Mouse (Mus musculus): ENCODE measurements around the gene Cysrt1. TPM values are rescaled to one million over a fixed set of nuclear protein-coding genes. Genes with fewer than 3 reads are reported as not detected.
A peak's percentile ranks its signal among the peaks of the same experiment; 100 is the strongest.

The Cysrt1 gene
- total RNA-seq, 2 experiments from 2014 or later = not detected

GRCm38 (mm10) chr2:25238106-25238505 is 4.1 kb downstream of the Cysrt1 start:
- DNase-seq (ENCODE audit: low spot score in 2 of 2) = no peak

DNA sequence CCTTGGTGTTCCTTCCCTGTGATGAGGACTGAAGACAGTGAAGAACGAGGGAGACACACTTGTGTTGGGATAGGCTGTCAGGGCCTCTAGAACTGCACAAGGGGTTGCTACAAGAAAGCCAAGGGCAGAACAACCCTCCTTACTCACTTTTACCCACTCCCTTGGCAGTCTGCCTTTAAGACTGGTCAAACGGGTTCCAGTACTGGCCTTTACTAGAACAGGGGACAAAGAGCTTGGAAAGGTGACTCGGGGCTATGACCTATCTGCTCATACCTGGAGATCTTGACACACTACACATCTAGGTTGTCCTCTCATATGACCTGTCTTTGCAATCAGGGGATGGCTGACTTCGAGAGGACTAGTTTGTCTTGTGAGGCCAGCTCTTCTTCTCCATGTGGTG is 4.7 kb downstream of the Cysrt1 start:
- DNase-seq (ENCODE audit: low spot score in 2 of 2) = no peak

GRCm38 (mm10) chr2:25236614-25237013 is 5.6 kb downstream of the Cysrt1 start, which contains the start of gene Rnf224:
Gene Rnf224 (minus strand): TSS chr2:25236787.
- DNase-seq (ENCODE audit: low spot score in 2 of 2) = no peak

DNA sequence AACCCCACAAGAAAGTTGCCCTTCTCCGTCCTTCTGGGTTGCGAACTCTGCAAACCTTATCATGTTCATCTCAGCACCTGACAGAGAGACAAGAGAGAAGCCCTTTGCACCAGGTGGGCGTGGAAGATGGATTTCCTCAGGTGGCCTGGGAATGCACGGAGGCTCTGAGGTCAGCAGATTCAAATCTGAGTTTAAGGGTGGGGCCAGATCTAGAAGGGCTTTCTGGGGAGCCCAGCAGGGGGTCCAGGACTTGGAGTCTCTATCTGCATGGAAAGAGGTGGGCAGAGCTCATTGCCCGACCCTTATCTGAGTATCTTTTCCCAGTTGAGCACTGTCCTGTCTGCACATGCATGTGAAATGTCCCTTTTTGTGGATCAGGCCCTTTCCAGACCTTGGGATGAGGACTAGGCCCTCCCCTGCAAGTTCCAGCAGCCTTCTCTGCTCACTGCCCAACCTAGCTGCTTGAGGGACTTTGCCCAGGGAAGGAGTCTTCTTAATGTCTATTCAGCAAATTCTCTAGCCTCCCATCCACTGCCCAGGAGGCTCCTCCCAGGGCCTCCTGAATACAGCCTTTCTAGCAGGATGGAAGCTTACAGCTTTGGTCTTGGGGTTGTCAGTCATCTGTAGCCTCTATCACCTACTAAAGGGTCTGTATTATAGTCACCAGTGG is 7.6 kb downstream of the Cysrt1 start:
- no peak for DNase-seq (ENCODE audit: low spot score in 2 of 2)

- no peak for DNase-seq (ENCODE audit: low spot score in 2 of 2)
Observed at GRCm38 (mm10) chr2:25234050-25234449, 8.2 kb downstream of the Cysrt1 start, which contains the start of gene Slc34a3. Gene Slc34a3 (minus strand): TSS chr2:25234364.

GRCm38 (mm10) chr2:25233421-25233820 is 8.8 kb downstream of the Cysrt1 start:
- DNase-seq (ENCODE audit: low spot score in 2 of 2) = no peak

- DNase-seq (ENCODE audit: low spot score in 2 of 2) = no peak
Observed at GRCm38 (mm10) chr2:25231038-25231437, 11.2 kb downstream of the Cysrt1 start.

DNA sequence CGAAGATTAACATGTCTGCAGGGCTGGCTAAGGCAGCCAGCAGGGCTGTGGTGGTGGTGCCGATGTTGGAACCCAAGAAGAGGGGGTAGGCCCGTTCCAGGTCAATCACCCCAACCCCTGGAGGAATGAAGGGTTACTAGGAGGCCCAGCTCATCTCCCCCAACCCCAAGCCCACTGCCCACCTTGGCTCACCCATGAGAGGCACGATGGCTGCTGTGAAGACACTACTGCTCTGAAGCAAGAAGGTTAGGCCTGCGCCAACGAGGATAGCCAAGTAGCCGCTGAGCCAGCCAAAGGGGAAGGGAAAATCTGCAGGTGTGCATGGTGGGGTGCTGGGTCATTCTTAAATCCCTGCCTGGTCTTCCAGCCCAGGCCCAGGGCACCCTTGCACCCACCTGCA is 11.7 kb downstream of the Cysrt1 start:
- DNase-seq (ENCODE audit: low spot score in 2 of 2) = no peak

DNA sequence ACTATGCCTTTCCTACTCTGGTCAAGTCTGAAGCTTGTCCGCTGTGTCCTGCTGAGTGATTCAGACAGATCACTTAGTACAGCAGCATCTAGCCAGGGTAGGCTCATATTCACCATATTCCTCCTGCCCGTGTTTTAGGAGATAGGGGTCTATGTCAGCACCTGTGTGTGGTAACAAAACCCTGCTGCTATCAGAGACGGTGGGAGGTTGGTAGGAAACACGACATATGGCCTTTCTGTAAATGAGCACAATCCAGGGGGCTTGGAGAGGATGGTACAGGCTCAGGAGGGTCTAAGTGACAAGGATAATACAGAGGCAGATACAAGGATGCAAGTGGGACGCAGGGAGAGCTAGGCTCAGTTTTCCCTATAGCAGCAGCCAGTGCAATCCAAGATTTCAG is 12.7 kb downstream of the Cysrt1 start:
- no peak for DNase-seq (ENCODE audit: low spot score in 2 of 2)

DNA sequence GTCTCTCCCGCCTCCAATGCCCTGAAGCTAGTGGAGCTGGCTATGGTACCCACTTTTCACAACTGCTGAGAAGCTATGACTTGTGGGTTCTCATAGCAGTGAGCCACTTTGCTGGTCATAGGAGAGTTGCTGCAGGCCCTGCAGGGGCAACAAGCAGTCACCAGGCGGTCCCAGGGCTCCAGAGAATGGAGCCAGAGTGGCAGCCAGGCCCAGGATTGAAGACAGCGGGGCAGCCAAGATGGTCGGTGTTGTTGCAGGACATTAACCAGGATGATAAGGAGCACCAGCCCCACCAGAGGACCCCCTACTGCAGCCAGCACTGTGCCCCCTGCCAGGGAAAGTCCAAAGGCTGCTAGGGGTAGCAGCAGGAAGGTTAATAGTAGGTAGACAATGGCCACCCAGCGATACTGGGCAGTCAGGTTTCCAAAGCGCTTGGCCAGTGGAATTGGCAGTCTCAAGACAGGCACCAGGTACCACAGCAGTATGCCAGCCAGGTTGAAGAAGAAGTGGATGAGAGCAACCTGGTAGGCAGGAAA is 13.2 kb downstream of the Cysrt1 start:
- DNase-seq (ENCODE audit: low spot score in 2 of 2) = no peak

- peak; percentile 79 to 86 for DNase-seq (ENCODE audit: low spot score in 2 of 2)
Observed at GRCm38 (mm10) chr2:25228431-25228889, 13.8 kb downstream of the Cysrt1 start.

GRCm38 (mm10) chr2:25227406-25227805 is 14.8 kb downstream of the Cysrt1 start:
- DNase-seq (ENCODE audit: low spot score in 2 of 2) = no peak

DNA sequence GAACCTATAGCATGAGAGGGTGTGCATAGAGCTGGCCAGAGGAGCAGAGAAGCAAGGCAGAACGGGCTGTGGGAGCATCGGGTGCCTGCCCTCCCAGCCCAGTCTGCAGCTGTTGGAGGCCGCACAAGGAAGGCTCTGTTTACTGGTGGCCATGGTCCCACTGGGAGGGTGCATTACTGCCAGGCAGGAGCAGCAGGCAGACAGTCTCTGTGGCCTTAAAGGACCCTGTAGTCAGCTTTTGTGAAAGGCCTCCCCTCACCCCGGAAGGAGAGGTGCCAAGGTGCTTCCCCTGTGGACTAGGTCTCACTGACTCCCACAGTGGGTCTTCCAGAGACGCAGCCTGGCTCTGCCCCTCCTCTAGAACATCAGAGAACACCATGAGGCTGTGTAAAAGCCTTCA is 15.4 kb downstream of the Cysrt1 start:
- DNase-seq (ENCODE audit: low spot score in 2 of 2) = peak; percentile 58 to 67

- no peak for DNase-seq (ENCODE audit: low spot score in 2 of 2)
Observed at GRCm38 (mm10) chr2:25225811-25226379, 16.4 kb downstream of the Cysrt1 start.

DNA sequence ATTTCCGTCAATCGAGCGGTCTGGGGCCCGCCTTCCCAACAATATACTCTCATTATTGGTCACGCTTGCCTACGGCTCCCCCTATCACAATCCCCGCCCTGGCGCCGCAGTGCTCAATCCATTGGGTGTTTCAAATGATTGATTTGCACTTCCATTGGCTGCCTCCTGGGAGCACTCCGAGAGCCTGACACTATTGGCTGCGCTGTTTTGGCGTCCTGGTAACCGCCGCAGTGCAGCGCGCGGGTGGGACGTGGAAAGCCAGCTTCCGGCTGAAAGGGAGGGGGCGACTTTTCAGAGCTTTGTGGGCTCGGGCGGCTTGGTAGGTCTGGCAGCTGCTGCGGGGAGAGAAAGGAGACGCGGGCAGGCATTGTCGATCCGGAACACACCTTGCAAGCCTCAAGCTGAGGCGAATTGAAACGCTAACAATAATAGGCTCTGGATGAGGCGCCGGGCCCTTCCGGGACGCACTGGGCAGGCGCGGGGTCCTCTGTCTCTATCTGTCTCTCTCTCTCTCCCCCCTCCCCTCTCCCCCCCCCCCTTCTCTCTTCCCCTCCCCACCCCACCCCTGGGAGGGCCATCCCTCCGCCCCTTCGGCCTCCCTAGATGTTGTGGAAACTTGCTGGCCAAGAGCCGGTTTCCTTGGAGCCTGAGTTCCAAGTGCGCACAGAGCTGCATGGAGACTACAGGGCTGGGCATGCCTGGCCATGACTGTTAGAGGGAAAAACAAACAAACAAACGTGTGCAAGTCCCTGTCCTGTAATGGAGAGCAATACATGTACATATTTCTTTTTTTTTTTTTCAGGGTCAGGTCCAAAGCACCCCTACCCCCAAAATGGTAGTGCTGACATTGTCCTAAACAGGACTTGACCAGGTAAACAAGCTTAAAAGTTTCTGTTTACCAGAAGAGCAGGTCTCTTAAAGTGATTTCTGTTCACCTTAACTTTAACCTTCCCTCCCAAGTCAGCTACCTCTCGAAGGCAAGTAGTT is 17.2 kb downstream of the Cysrt1 start:
- peak; percentile 97 for DNase-seq (ENCODE audit: low spot score in 2 of 2)

DNA sequence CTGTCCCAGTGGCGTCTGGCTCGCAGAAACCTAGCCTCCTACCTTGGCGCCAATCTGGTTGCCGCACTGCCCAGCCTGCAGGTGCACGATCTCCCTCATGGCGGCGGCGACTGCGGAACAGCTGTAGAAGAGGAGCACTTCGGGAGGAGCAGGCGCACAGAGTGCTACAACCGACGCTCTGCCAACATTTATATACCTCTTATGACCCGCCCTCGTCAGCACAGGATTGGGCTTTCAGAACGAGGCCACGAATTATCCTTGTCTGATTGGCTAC is 17.8 kb downstream of the Cysrt1 start, which contains the start of gene Tubb4b:
Gene Tubb4b (minus strand): TSS at position 211 of the 274 bp plus-strand sequence.
- no peak for DNase-seq (ENCODE audit: low spot score in 2 of 2)

- DNase-seq (ENCODE audit: low spot score in 2 of 2) = peak in 1 of 2 experiments; percentile 58
Observed at GRCm38 (mm10) chr2:25223681-25224491, 18.4 kb downstream of the Cysrt1 start.

DNA sequence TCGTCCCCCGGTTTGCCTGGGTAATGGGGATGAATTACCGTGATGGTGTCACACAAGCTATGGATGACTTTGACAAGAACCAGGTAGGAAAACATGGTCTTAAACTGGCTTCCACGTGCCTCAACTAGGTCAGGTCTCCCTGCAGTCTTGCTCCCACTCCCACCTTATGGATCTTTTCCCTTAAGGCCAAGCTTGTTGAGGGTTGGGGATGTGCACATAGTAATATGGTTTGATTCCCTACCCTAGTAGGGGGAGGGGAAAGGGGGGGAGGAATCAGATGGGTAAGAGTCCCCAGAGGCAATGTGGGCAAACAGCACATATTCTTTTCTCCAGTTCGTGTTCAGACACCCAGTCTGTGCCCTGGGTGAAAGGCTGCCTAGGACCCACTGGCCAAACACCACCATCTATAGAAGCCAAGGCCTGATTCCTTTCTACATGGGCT is 20.9 kb downstream of the Cysrt1 start:
- no peak for DNase-seq (ENCODE audit: low spot score in 2 of 2)

- DNase-seq (ENCODE audit: low spot score in 2 of 2) = no peak
Observed at GRCm38 (mm10) chr2:25218445-25218844, 23.8 kb downstream of the Cysrt1 start, which contains the start of gene Fam166a. Gene Fam166a (plus strand): TSS chr2:25218745.

- no peak for DNase-seq (ENCODE audit: low spot score in 2 of 2)
Observed at GRCm38 (mm10) chr2:25217666-25218065, 24.6 kb downstream of the Cysrt1 start.

All from layer of hippocampus, postnatal 10 days (tissue).